Mouse (Mus musculus): ENCODE data around the gene Phlpp1. TPM values are rescaled to one million over a fixed set of nuclear protein-coding genes. Genes with fewer than 3 reads are reported as not detected.

Gene Phlpp1
- polyA plus RNA-seq, 1 experiment = 2.6 TPM

- H3K4me1 ChIP-seq (ENCODE audit: control insufficient read depth, insufficient read depth, low read length) = no peaks in the 10 kb centered on the region; the same call in 1 of the 2 replicates
- WGBS = 86% methylated on average over 4 of the region's 4 CpGs
- TF ChIP-seq CTCF (IDR thresholded peaks at IDR 0.05; ENCODE audit: control insufficient read depth, insufficient read depth, low read length) = no peak
- no peak for TF ChIP-seq POLR2A (IDR thresholded peaks at IDR 0.05; ENCODE audit: borderline replicate concordance, control insufficient read depth, low read depth, low read length)
- H3K27ac ChIP-seq (ENCODE audit: control insufficient read depth, insufficient read depth, low read depth, low read length, poor library complexity) = no peak overlapping the region
- no peak overlapping the region for H3K4me3 ChIP-seq (replicated peaks; ENCODE audit: control insufficient read depth, low read depth, low read length)
These were observed 103.6 kb downstream of the Phlpp1 start for GRCm38 (mm10) chr1:106275142-106275541.

GRCm38 (mm10) chr1:106275731-106276130 lies 104.2 kb downstream of the Phlpp1 start:
- no peak for TF ChIP-seq POLR2A (IDR thresholded peaks at IDR 0.05; ENCODE audit: borderline replicate concordance, control insufficient read depth, low read depth, low read length)
- TF ChIP-seq CTCF (IDR thresholded peaks at IDR 0.05; ENCODE audit: control insufficient read depth, insufficient read depth, low read length) = no peak
- whole genome bisulfite sequencing = 86% methylated on average over 7 of the region's 7 CpGs
- Histone ChIP-seq H3K4me1 (ENCODE audit: control insufficient read depth, insufficient read depth, low read length) (no peaks in the 10 kb centered on the region; the same call in 1 of the 2 replicates), H3K27ac (ENCODE audit: control insufficient read depth, insufficient read depth, low read depth, low read length, poor library complexity) (no peak overlapping the region), H3K4me3 (replicated peaks; ENCODE audit: control insufficient read depth, low read depth, low read length) (no peak overlapping the region)

DNA sequence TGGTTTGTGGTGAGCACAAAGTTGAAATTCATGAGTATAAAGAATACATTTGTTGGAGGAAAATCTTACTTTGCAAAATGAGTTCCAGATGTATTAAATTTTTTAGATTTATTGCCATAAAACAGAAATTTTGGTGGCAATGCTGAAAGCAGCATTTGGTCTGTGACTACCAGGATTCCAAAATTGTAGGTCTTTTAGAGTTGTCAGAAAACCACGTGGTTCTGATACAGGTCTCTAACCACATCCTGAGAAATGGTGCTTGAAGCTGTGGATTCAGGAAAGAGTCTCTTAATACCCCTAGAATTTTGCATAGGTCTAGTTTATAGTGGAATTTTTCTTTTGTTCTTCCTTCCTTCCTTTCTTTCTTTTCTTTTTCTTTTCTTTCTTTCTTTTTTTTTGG lies 105.3 kb downstream of the Phlpp1 start:
- H3K4me3 ChIP-seq (replicated peaks; ENCODE audit: control insufficient read depth, low read depth, low read length) = no peak overlapping the region
- WGBS = 0% methylated on average over 1 of the region's 1 CpGs
- TF ChIP-seq CTCF (IDR thresholded peaks at IDR 0.05; ENCODE audit: control insufficient read depth, insufficient read depth, low read length) (no peak), POLR2A (IDR thresholded peaks at IDR 0.05; ENCODE audit: borderline replicate concordance, control insufficient read depth, low read depth, low read length) (no peak)
- H3K27ac ChIP-seq (ENCODE audit: control insufficient read depth, insufficient read depth, low read depth, low read length, poor library complexity) = no peak overlapping the region
- no peaks in the 10 kb centered on the region; the same call in 1 of the 2 replicates for H3K4me1 ChIP-seq (ENCODE audit: control insufficient read depth, insufficient read depth, low read length)

DNA sequence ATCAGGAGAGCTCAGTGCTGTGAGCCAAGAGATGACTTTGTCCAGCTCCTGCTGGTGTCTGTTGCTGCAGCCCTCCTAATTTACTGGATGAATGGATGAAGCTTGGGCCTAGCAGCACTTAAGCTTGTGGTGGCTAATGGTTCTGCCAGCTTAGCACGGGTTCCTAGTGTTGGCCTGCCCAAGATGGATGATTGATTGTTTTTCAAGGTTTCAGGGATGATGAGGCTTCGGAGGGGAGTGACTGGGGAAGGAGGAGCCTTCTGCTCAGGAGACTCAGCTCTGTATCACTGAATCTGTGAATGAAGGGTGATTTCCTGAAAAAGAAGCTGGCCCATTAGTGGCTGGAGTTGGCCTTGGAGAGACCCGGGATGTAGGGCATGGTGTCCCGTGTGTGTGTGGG lies 105.7 kb downstream of the Phlpp1 start:
- 67% methylated on average over 4 of the region's 4 CpGs for WGBS
- TF ChIP-seq CTCF (IDR thresholded peaks at IDR 0.05; ENCODE audit: control insufficient read depth, insufficient read depth, low read length) (no peak), POLR2A (IDR thresholded peaks at IDR 0.05; ENCODE audit: borderline replicate concordance, control insufficient read depth, low read depth, low read length) (no peak)

DNA sequence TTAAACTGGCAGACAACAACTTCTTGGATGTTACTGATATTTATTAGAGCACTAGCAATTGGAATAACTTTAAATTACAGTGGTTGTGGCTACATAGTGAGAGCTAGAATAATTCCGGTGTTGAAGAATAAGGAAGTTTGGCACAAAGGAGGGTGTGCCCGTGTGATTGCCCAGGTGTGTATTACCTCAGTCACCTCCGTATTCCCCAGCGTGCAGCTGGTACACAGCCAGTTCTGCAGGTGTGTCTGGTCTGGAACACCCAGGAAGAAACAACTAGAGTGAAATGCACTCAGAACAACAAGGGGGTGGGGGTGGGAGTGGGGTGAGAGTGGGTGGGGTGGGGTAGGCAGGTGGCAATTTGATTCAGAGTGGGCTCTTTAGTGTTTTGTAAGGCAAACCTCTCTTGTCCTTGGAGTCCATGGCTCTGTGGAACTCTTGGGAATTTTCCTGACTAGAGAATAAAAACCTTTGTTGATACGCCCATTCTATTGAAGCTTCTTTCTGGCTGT lies 107.1 kb downstream of the Phlpp1 start:
- Histone ChIP-seq H3K4me1 (ENCODE audit: control insufficient read depth, insufficient read depth, low read length) (no peaks in the 10 kb centered on the region; the same call in 1 of the 2 replicates), H3K4me3 (replicated peaks; ENCODE audit: control insufficient read depth, low read depth, low read length) (no peak overlapping the region), H3K27ac (ENCODE audit: control insufficient read depth, insufficient read depth, low read depth, low read length, poor library complexity) (no peak overlapping the region)
- TF ChIP-seq CTCF (IDR thresholded peaks at IDR 0.05; ENCODE audit: control insufficient read depth, insufficient read depth, low read length) (no peak), POLR2A (IDR thresholded peaks at IDR 0.05; ENCODE audit: borderline replicate concordance, control insufficient read depth, low read depth, low read length) (no peak)
- WGBS = 69% methylated on average over 5 of the region's 5 CpGs

More for the DNA sequence above, 105.7 kb downstream of the Phlpp1 start:
- Histone ChIP-seq H3K4me1 (ENCODE audit: control insufficient read depth, insufficient read depth, low read length) (no peaks in the 10 kb centered on the region; the same call in 1 of the 2 replicates), H3K27ac (ENCODE audit: control insufficient read depth, insufficient read depth, low read depth, low read length, poor library complexity) (no peak overlapping the region), H3K4me3 (replicated peaks; ENCODE audit: control insufficient read depth, low read depth, low read length) (no peak overlapping the region)

- Histone ChIP-seq H3K4me1 (ENCODE audit: control insufficient read depth, insufficient read depth, low read length) (no peaks in the 10 kb centered on the region), H3K27ac (ENCODE audit: control insufficient read depth, insufficient read depth, low read depth, low read length, poor library complexity) (no peak overlapping the region), H3K4me3 (replicated peaks; ENCODE audit: control insufficient read depth, low read depth, low read length) (no peak overlapping the region)
- TF ChIP-seq POLR2A (IDR thresholded peaks at IDR 0.05; ENCODE audit: borderline replicate concordance, control insufficient read depth, low read depth, low read length) (no peak), CTCF (IDR thresholded peaks at IDR 0.05; ENCODE audit: control insufficient read depth, insufficient read depth, low read length) (no peak)
- 47% methylated on average over 2 of the region's 2 CpGs for WGBS
These were observed 108.0 kb downstream of the Phlpp1 start for GRCm38 (mm10) chr1:106279404-106280123.

GRCm38 (mm10) chr1:106280171-106280913 lies 108.8 kb downstream of the Phlpp1 start:
- TF ChIP-seq CTCF (IDR thresholded peaks at IDR 0.05; ENCODE audit: control insufficient read depth, insufficient read depth, low read length) (no peak), POLR2A (IDR thresholded peaks at IDR 0.05; ENCODE audit: borderline replicate concordance, control insufficient read depth, low read depth, low read length) (no peak)
- Histone ChIP-seq H3K4me3 (replicated peaks; ENCODE audit: control insufficient read depth, low read depth, low read length) (no peak overlapping the region), H3K4me1 (ENCODE audit: control insufficient read depth, insufficient read depth, low read length) (no peaks in the 10 kb centered on the region), H3K27ac (ENCODE audit: control insufficient read depth, insufficient read depth, low read depth, low read length, poor library complexity) (no peak overlapping the region)
- WGBS = 87% methylated on average over 8 of the region's 8 CpGs

DNA sequence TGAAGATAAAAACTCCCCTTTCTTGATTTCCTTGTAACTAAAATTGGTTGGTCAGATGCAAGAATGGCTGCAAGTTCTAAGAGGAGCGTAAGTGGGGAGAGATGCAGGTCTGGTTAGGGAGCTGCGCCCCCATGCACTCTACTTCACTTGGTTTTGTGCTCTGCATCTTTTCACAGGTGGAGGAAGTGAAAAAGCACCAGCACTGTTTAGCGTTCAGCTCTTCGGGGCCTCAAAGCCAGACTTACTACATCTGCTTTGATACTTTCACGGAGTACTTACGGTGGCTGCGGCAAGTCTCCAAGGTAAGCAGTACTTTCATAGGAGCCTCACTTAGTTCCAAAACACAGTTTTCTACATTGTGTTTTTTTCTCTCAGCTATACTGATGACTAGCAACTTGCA lies 115.3 kb downstream of the Phlpp1 start:
- TF ChIP-seq CTCF (IDR thresholded peaks at IDR 0.05; ENCODE audit: control insufficient read depth, insufficient read depth, low read length) (no peak), POLR2A (IDR thresholded peaks at IDR 0.05; ENCODE audit: borderline replicate concordance, control insufficient read depth, low read depth, low read length) (no peak)
- 84% methylated on average over 7 of the region's 7 CpGs for WGBS
- no peak overlapping the region for H3K4me3 ChIP-seq (replicated peaks; ENCODE audit: control insufficient read depth, low read depth, low read length)
- no peak overlapping the region for H3K27ac ChIP-seq (ENCODE audit: control insufficient read depth, insufficient read depth, low read depth, low read length, poor library complexity)
- H3K4me1 ChIP-seq (ENCODE audit: control insufficient read depth, insufficient read depth, low read length) = no peaks in the 10 kb centered on the region
